Mouse (Mus musculus) kidney, adult 11 months (tissue): Measurements from ENCODE around the gene Il20ra.
A peak's percentile ranks its signal among the peaks of the same experiment; 100 is the strongest.
"Not testable (repeated sequence)": the region's sequence is repeated elsewhere in the genome, so short reads cannot be mapped to it uniquely, and the experiment has no call there.

Source experiments
- DNase-seq: peaks from one replicate; pipeline ENCODE4 v3.0.0; 2022

Gene Il20ra

DNA sequence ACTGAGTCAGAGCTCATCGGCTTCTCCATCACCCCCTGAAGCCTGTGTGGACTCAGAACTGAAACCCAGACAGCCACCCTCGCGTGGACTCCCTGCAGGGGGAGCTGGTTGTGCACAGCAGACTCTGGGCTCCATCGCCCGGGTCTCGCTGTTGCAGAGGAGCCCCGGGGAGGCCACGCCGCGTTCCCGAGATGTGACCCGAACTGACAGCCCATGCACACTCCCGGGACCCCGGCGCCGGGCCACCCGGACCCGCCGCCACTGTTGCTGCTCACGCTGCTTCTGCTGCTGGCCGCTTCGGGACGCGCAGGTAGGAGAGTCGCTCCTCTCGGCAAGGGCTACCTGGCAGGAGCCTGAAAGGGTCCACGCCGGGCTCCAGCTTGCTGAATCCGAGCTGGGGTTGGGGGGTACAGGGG is at the start of gene Il20ra:
Il20ra (plus strand) TSS at position 150 of the 416 bp plus-strand sequence.
- DNase-seq: no peak

DNA sequence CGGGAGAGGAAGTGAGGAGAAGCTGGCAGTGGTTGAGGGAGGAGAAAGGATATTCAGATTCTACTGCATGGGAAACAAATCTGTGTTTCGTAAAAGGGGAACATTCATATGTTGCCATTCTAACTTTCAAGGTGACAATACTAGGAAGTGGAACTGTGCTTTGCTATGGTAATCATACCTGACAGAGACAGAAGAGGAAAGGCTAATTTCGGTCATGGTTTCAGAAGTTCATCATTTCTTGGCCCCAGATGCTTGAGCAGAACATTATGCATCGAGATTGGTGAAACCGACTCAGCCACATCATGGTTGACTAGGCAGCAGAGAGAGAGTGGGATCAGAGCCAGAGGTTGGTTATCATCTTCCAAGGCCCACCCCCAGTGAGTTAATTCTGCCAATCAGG is 43.4 kb upstream of the Il20ra start:
- no peak for DNase-seq

DNA sequence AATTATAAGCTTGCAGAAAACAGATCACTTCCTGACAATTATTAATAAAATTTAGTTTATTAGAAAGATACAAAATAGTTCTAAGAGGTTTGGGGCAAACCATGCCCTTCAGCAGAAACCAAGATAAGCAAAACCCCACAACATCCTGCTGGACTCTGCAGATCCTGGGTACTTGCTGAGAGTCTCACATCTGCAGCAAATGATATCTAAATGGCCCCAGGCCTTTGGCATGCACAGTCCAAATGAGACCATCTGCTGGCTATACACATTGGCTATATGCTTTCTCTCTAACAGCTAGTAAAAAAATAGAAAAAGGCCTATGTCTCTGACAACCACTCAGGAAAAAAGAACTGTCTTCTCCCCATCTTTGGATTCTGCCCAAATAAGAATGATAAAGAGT is 40.4 kb upstream of the Il20ra start:
- no peak for DNase-seq

DNA sequence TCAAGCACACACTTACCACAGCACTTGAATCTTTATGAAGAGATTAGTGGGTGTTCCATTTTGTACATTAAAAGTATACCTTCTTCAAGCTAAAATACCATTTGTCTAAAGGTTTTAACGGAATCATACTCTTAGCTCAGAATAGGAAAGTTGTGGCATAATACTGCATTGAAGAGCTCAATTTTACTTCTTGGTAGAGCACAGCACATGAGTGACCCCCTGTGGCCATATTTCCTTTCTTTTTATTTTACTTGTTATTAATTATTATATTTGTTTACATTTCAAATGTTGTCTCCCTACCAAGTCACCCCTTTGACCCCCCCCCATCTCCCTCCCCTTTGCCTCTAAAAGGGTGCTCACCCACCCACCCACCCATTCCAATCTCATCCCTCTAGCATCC is 39.2 kb upstream of the Il20ra start:
- DNase-seq: no peak

DNA sequence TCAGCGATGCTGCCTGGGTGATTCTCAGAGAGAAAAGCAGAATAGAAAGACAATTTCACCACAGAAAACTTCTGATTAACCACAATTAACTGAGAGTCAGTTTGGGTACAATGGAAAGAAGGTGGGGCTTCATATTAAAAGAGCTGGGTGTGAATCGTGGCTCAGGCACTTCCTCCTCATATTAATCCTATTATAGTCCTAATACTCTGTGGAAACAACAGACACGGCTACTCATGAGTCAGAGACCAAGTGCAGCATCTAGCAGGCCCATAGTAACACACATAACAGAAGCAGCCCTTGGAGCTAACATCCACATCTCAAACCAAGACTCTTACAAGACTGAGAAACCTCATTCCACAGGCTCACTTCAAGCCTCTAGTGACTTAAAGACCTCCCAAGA is 24.7 kb upstream of the Il20ra start:
- no peak for DNase-seq

DNA sequence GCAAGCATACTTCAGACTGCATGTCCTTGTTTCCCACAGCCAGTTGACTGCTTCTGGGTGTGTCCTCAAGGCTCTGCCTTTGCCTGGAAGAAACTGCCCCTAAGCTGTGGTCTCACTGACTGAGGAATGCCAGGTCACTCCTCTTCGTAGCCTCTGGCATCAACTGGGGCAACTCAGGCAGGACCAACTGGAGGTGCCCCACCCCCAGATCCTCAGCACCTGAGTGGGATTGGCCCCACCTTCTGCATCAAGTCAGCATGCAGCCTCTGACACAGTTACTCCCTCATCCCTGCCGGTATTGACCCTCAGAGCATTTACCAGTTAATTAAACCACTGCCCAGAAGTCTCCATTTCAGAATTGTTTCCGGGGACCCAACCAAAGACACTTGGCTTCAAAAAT is 21.1 kb upstream of the Il20ra start:
- no peak for DNase-seq

DNA sequence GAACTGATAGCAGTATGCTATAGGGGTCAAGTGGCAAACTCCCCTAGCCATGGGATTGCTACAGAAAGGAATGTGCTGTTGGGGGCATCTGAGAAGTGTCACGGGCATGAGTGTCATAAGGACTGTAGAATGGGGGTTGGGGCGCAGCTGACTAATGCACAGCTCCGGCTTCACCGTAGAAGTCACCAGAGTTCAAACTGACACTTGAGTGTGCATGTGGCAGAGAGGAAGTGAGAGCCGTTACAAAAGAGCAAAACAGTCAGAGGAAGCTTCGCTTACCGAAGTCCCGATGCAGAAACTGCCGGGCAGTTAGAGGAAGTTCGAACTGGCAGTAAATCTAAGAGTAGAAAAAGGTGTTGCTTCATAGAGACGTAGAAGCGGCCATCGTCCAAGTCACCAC is 20.6 kb upstream of the Il20ra start:
- DNase-seq: peak; percentile 6

DNA sequence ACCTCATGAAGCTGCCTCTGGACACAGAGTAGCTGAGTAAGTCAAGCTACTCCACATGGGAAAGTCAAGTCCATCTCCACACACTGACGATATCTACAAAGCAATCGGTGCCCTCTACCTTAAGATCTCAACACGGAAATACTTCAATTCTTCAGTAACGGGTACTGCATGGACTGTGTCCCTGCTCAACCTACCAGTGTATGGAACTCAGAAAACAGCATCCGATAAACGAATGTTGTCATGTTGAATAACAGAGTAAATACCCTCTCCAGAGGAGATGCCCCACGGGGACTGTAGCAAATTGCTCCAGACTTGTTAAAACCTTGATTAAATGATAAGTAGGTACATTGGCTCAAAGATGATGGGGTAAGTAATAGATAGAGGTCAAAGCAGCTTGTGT is 20.0 kb upstream of the Il20ra start:
- no peak for DNase-seq

DNA sequence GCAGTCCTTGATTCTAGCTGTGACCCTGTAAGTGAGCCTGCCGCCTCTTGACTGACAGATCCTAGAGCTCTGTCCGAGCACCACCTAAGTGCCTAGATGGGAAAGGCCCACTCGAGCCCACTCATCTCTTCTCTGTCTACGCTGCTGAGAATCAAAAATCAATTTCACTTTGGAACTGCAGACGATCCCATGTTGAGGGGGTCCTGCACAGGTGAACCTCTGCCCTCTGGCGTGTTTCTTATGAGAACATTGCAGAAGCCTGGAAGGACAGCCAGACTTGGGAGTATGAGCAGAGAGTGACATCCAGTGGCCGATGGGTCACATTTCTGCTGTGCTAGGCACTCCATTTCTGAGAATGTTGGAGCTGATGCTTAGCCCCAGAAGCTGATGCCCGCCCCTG is 19.4 kb upstream of the Il20ra start:
- DNase-seq: no peak

DNA sequence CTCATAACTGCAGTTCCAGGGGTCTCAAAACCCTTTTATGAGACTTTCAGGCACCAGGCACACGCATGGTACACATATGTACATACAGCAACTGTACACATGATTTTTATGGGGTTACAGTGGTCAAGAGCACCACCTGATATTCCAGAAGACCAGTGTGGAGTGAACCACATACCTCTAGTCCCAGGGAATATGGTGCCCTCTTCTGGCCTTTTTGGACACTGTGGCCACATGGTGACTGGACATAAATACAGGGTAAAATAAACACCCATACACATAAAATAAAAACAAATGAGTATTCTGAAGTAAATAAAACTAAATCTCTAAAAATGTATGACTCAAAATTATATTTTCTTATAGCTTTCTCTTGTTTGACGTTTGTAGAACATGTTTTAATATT is 18.7 kb upstream of the Il20ra start:
- no peak for DNase-seq

DNA sequence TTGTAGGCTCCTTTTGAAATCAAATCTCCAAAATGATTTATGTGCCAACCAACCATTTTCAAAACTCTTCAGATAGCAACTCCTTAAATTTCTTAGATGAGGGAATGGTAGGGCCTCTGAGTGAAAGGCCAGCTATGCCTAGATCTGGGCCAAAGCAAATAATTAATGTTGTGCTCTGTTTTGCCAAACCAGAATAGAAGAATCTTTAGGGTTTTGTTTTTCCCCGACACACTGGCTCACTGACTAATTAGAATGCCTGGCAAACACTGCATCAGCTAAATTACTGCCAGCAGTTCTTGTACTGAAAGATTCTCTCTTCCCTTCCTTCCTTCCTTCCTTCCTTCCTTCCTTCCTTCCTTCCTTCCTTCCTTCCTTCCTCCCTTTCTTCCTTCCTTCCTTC is 13.0 kb upstream of the Il20ra start:
- no peak for DNase-seq

DNA sequence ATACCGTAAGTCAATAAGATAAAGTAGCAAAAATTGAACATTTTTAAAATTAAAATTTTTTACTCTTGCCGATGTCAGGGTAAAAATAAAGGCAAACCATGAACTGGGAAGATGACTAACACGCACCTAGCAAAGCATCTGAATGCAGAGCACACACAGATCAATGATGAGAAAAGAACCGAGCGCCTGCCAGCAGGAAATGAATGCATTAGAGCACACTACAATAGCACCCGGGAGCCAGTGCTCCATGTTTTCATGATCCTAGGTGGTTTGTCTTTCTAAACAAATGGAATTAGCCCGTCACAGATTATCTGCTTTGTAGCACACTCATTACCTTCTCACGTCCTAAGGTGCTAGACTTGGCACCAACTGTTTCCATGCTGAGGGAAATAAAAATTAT is 7.9 kb upstream of the Il20ra start:
- DNase-seq: no peak

DNA sequence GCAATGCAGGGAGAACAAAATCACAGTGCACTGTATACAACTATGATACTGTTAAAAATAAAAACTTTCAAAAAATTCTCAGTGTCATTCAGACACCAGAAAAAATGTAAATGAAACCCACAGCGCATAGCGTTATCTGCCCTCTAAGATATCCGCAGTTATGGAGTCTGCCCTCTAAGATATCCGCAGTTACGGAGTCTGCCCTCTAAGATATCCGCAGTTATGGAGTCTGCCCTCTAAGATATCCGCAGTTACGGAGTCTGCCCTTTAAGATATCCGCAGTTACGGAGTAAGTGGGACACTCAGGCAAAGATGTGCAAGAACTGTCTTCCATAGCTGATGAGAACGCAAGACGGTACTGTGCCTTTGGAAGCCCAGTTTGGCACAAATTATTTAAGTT is 4.6 kb upstream of the Il20ra start:
- DNase-seq: no peak

DNA sequence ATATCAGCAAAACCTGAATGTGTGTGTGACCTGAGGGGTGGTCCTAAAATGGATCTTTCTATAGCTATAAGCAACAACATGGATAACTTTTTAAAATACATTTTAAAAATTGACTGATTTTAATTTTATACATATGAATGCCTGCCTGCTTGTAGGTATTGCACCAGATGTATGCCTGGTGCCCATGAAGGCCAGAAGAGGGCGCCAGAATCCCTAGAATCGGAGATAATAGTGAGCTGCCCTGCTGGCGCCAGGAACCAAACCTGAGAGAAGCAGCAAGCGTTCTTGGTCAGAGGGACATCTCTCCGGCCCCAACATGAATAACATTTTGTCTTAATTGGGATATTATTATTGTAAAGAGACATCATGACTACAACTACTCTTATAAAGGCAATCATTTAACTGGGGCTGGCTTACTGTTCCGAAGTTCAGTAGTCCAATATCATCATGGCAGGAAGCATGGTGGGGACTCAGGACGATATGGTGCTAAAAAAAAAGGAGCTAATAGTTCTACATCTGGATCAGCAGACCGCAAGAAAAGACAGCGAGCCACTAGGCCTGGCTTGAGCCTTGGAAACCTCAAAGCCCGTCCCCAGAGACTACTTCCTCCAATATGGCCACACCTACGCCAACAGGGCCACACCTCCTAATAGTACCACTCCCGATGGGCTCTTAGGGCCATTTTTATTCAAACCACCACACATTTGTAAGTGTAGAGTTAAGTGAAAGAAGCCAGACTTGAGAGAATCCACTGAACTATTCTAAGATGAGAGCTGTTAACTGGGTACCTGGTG is 3.9 kb upstream of the Il20ra start:
- DNase-seq: peak; percentile 7

DNA sequence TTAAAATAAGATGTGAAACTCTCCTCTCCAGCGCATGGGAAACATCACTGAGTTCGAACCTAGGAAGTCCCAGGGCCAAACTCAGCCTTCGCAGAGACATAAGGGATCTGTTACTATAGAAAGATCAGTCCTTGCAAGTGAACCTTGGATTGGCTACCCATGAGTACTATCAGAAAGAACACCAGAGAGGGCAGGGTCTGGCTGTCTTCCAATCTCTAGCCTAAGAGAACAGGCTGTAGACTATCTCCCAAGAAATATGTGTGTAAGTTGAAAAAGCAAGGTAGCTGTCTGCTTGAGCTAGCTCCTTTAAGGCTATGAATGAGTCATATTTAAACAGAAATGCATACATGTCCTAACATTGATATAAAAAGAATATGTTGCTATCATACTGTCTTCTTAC is 1.4 kb upstream of the Il20ra start:
- DNase-seq: no peak

DNA sequence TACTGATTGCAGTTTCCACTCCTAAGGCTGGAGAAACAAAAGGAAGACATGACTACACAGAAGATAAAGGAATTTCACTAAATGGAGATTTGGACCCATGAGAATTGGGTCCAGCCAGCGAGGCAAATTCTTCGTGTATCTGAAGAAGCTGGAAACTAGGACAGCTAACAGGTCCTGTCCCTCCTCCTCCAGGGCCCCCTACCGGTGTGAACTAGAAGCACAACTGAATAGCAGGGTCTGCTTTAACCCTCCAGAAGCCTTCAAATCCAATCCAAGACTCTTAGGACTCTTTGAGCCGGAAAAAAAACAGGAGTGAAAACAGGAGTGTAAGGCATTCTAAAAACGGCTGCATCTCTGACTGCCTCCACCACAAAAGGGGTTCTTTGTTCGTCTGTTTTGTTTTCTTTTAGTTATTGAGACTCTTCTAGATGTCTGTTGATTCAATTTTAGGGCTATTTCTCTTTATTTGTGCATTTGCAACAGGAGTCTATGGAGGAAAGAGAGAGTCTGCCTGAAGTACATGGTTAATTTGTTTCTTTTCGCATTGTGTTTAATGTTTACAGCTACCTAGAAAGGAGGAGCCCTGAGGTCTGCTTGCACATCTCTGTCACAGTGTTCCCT is 709 bp upstream of the Il20ra start:
- no peak for DNase-seq

DNA sequence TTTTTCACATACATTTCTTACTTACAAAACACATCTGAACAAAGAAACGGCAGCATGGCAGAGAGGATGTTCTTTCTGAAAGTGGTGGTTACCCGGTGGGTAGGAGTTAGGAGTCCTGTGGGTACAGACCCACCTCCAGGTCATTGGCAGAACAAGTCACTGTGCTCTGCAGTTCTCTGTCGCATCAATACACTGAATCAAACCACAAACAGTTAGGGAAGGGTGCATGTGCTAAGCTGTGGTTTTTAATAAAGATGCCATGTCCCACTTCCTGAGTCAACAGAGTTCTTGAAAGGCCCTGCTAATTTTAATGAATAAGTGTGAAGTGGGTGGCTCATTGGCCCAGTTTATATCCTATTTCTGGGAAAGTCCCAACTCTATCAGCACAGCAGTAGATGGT is 6.3 kb downstream of the Il20ra start:
- no peak for DNase-seq

DNA sequence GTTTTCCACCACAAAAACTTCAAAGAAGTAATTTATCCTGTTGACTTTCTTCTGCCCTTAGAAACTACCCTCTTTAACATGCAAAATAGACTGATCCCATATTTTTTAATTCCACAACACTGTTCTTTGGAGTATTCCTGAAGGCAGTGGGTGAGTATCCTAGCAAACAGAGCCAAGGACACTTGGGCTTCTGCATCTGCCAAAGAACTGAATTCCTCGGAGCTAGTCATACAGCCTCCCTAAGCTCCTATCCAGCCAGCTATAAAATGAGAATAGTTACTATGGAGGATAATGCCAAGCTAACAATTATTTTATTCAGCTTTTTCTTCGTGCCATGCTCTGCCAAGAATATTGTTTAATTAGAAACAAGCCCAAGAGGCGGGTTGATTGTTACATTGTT is 9.9 kb downstream of the Il20ra start:
- DNase-seq: no peak

DNA sequence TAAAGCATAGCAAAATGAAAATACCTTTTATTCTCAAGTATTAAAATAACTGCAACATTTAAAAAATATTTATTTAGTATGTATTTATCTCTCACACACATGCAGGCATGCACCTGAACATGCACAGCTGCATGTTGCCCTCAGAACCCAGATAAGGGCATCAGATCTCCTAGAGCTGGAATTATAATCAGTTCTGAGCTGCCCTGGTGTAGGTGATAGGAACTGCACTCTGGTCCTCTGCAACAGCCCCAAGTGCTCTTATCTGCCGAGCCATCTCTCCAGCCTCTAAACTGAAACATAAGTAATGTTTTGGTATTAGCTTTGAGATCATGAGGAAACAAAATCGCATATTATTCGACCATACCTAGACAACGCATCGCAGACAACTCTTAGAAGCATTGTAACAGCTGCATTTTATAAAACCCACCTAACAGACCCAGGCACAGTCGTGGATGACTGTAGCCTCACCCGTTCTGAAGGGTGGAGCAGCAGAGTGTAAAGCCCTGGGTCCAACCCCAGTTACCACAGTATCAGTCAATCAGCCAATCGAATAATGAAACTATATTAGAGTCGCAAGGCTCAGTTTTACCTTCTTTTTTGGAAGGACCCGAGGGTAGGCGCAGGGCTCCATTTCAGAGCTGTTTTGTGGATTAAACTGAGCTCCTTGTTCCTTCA is 11.9 kb downstream of the Il20ra start:
- no peak for DNase-seq

DNA sequence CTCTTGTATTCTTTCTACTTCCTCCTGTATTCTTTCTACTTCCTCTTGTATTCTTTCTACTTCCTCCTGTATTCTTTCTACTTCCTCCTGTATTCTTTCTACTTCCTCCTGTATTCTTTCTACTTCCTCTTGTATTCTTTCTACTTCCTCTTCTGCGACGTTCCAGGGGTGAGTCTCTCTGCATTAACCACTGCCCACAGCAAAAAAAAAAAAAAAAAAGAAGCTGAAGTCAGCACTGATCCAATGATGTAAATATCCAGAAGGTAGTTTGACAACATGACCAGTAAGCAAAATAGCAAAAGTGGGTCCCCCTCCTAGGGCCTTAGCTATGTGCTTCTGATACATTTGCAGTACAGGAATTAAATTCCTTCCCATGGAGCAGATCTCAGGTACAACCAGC is 26.1 kb downstream of the Il20ra start:
- DNase-seq: not testable (repeated sequence)

DNA sequence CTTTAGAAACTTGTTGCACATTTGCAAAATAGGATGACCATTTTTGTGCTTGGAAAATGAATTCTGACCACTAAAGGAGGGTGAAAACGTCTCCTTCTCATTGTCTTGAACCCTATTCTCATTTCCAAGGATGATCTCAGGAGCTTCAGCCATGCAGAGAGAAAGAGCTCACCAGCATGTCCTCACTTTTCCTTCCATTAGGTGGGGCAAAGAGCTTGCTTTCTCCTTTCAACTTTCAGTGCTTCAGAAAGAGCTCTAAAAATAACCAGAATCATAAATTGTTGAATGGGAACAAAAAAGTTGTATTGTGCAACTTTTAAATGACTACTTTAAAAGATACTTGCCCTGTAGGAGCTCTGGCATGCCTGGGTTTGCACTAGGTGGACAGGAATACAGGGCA is 33.3 kb downstream of the Il20ra start:
- DNase-seq: no peak

DNA sequence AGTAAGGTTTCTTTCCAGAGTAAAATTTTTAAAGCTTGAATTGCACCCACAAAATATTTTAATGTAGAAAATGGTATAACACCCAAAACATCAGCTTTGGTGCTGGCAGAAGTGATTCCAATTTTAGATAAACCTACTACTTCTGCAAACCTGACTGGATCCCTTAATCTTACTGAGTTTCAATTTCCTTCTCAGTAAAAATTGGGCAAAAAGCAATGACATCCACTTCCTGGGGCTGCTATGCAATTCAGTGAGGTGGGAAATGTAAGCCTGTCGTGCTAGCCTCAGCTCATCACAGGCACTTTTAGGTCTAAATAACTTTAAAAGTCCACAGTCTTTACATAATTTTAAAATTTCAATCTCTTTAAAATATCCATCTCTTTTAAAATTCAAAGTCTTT is 33.8 kb downstream of the Il20ra start:
- DNase-seq: no peak

DNA sequence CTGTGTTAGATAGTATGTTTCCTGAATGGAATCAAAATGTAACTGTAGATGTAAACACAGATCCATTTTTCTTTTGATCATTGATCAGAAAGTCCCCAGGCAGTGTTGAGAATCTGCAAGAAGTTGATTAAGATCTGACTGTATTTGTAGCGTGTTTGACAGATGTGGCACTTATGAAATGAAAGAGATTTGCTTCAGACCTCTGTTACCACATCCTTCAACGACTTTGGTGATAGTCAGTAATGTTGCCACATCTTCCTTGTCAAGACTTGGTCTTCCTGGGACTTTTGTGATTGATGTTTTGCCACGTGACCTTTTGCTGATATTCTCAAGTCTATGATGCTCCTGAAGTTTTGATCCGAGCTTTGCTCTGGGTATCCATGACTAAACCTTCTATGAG is 35.3 kb downstream of the Il20ra start:
- DNase-seq: no peak

DNA sequence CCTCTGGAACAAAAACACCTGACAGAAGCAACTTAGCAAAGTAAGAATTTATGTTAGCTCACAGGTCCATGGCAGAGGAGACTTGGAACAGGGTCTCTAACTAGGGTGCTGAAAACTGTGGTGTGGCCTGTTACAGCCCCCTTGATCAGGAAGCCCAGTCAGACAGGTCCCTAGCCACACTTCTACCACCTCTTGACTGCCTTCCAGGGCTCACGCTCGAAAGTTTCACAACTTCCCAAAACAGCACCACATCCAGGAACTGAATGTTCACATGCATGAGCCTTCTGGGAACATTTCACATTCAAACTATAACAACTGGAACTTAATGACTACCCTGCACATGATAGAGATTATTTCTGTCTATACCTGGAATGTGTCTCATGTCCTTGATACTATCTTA is 53.1 kb downstream of the Il20ra start:
- no peak for DNase-seq
